Mouse (Mus musculus) kidney, adult 2 months (tissue): ENCODE measurements around the gene Hist1h4c.

Source experiments
- CTCF ChIP-seq: fragments of 200-500 bp; conservative IDR thresholded peaks from 2 replicates; pipeline ENCODE4 v1.5.1; 2011; ENCODE audit warnings: low read depth, mild to moderate bottlenecking, control low read depth, low read length, moderate library complexity, mixed read lengths; ENCODE audit not compliant: insufficient read depth, insufficient read length
- POLR2A ChIP-seq: fragments of 200-500 bp; IDR thresholded peaks from one replicate; pipeline ENCODE4 v1.6.1; 2011; ENCODE audit warnings: low read depth, low read length, control low read depth

DNA sequence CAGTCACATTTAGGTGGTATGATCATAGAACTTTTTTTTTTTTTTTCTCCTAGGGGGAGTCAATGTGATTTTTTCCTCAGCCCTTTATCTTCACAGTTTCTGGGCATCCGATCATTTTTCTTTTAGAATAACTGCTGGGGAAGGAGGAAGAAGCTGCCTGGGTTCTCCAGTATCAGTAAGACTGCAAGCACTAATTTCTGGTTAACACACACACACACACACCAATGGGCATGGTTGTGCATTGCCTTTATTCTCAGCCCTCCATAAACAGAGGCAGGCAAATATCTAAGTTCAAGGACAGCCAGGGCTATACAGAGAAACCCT, 15.7 kb downstream of the Hist1h4c start:
- TF ChIP-seq CTCF, result no peak
- no peak for TF ChIP-seq POLR2A
